Mouse (Mus musculus) monocyte, adult 5-6 weeks (primary cell): Measurements from ENCODE around the gene Grk2. TPM values are rescaled to one million over a fixed set of nuclear protein-coding genes. Genes with fewer than 3 reads are reported as not detected.

ENCODE experiments used
- ATAC-seq: fragments of 153-309, 156-312 bp; replicated peaks from 2 replicates; pipeline ENCODE4 v1.8.0; 2017; ENCODE audit warnings: mild to moderate bottlenecking; ENCODE audit not compliant: low TSS enrichment, insufficient number of reproducible peaks, severe bottlenecking, poor library complexity, low FRiP score
- total RNA-seq: library from RNA; stranded (forward); fragments of 200-1000, 200-491, 200-594 nt; gene quantifications from 3 replicates; pipeline ENCODE4 v1.2.3, GENCODE M21; 2017

Gene Grk2
- total RNA-seq, 1 experiment from 2014 or later, result 366 TPM

- ATAC-seq, result no peak
Measured at GRCm38 (mm10) chr19:4247010-4247409, 59.0 kb downstream of the Grk2 start.

DNA sequence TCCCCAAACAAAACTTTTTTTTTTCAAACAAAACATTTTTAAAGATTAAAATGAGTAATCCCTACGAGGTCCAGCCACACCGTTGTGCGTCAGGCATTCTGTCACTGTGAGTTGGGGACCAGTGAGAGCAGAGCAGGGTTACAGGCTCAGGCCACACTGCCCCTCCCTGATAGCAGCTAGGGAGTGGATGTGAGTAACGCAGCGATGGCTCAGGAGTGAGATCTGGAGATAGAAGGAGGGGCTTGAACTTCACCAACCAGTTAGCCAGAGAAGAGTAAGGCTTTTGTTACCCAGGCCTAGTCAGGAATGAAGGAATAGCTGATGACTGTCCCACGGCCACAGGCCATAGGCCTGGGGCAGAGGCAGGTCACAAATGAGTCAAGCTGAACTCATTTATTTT, 61.2 kb downstream of the Grk2 start:
- ATAC-seq, result no peak

- ATAC-seq, result no peak
Measured at GRCm38 (mm10) chr19:4242416-4242815, 63.6 kb downstream of the Grk2 start.

GRCm38 (mm10) chr19:4240247-4240668, 65.8 kb downstream of the Grk2 start:
- no peak for ATAC-seq

Other genes starting within 250 kb of the Grk2 start
- 2.8 to 10.8 TPM (median 5.8 TPM) in 3 replicates for gene Gstp3, start 246.7 kb downstream of the Grk2 start, total RNA-seq
- not detected in 3 replicates for gene Cabp2, start 224.6 kb downstream of the Grk2 start, total RNA-seq
- gene Cdk2ap2, start 209.0 kb downstream of the Grk2 start, total RNA-seq, result 77.3 to 120 TPM (median 92.6 TPM) in 3 replicates
- gene Pitpnm1, start 206.2 kb downstream of the Grk2 start, total RNA-seq, result 127 to 142 TPM (median 137 TPM) in 3 replicates
- 94.2 to 132 TPM (median 124 TPM) in 3 replicates for gene Aip, start 180.4 kb downstream of the Grk2 start, total RNA-seq
- 0.29 to 0.43 TPM in 2 of 3 replicates, not detected in the other for gene Gpr152, start 166.4 kb downstream of the Grk2 start, total RNA-seq
- not detected in 3 replicates for gene Cabp4, start 162.2 kb downstream of the Grk2 start, total RNA-seq
- gene Coro1b, start 157.6 kb downstream of the Grk2 start, total RNA-seq, result 209 to 226 TPM (median 217 TPM) in 3 replicates
- 133 to 326 TPM (median 178 TPM) in 3 replicates for gene Ptprcap, start 152.6 kb downstream of the Grk2 start, total RNA-seq
- 22.8 to 27.8 TPM (median 27.0 TPM) in 3 replicates for gene Rps6kb2, start 142.9 kb downstream of the Grk2 start, total RNA-seq
- 14.1 to 18.7 TPM (median 14.2 TPM) in 3 replicates for gene Carns1, start 130.7 kb downstream of the Grk2 start, total RNA-seq
- gene Tbc1d10c, start 114.9 kb downstream of the Grk2 start, total RNA-seq, result 71.5 to 178 TPM (median 83.5 TPM) in 3 replicates
- 479 to 544 TPM (median 541 TPM) in 3 replicates for gene Ppp1ca, start 114.2 kb downstream of the Grk2 start, total RNA-seq
- gene Rad9a, start 104.6 kb downstream of the Grk2 start, total RNA-seq, result 19.1 to 26.3 TPM (median 20.7 TPM) in 3 replicates
- 10.2 to 28.8 TPM (median 19.7 TPM) in 3 replicates for gene Clcf1, start 92.0 kb downstream of the Grk2 start, total RNA-seq
- not detected in 3 replicates for gene AC109138.7, start 91.9 kb downstream of the Grk2 start, total RNA-seq
- gene Pold4, start 74.3 kb downstream of the Grk2 start, total RNA-seq, result 94.0 to 149 TPM (median 107 TPM) in 3 replicates
- 23.7 to 30.6 TPM (median 27.0 TPM) in 3 replicates for gene Ssh3, start 37.0 kb downstream of the Grk2 start, total RNA-seq
- 2.4 to 21.5 TPM (median 12.0 TPM) in 3 replicates for gene Ankrd13d, start 23.1 kb downstream of the Grk2 start, total RNA-seq
- gene Kdm2a, start 92.1 kb upstream of the Grk2 start, total RNA-seq, result 109 to 142 TPM (median 139 TPM) in 3 replicates
- gene Rhod, start 133.2 kb upstream of the Grk2 start, total RNA-seq, result not detected in 3 replicates
- gene Syt12, start 171.2 kb upstream of the Grk2 start, total RNA-seq, result not detected in 3 replicates
- not detected in 3 replicates for gene 2010003K11Rik, start 192.4 kb upstream of the Grk2 start, total RNA-seq
- 0.58 TPM in 1 of 3 replicates, not detected in the others for gene Pcx, start 204.2 kb upstream of the Grk2 start, total RNA-seq